ENCODE assay signal across 8 mouse cellular contexts in genomic region chr3:107483290-107483689, GRCm38 (mm10). TPM values are rescaled to one million over a fixed set of nuclear protein-coding genes. Genes with fewer than 3 reads are reported as not detected.
DNase-seq lines count a peak whose midpoint lies in the region; ATAC-seq lines count a peak whose summit lies in the region.

No protein-coding gene starts in this region.

- no peaks in the 10 kb centered on the region for H3K4me1 ChIP-seq in lung, embryonic 15.5 days
- H3K4me1 ChIP-seq in midbrain, embryonic 13.5 days (replicated peaks): peaks cover 13% of the 10 kb centered on the region
- H3K4me1 ChIP-seq in intestine, embryonic 16.5 days (ENCODE audit: control insufficient read depth, insufficient read depth, low read length): no peaks in the 10 kb centered on the region

- H3K9ac ChIP-seq in lung, embryonic 15.5 days: no peak overlapping the region
- no peak overlapping the region for H3K9ac ChIP-seq in midbrain, embryonic 13.5 days (replicated peaks)
- H3K9ac ChIP-seq in intestine, embryonic 16.5 days (ENCODE audit: low read depth, low read length): no peak overlapping the region

- H3K27me3 ChIP-seq in lung, embryonic 15.5 days: no peaks in the 10 kb centered on the region
- H3K27me3 ChIP-seq in midbrain, embryonic 13.5 days: no peaks in the 10 kb centered on the region
- H3K27me3 ChIP-seq in intestine, embryonic 16.5 days (replicated peaks; ENCODE audit: control insufficient read depth, insufficient read depth, low read length): no peaks in the 10 kb centered on the region

- intact Hi-C loops in heart, postnatal 10 days (cut with DNase I): loop anchor here (5.0 kb wide), 1 partner anchor 109 kb away; no protein-coding TSS in a partner anchor

- H3K27ac ChIP-seq in lung, embryonic 15.5 days: no peak overlapping the region
- H3K27ac ChIP-seq in midbrain, embryonic 13.5 days: peak overlapping the region; percentile 70
- no peak overlapping the region for H3K27ac ChIP-seq in intestine, embryonic 16.5 days (ENCODE audit: low read length)

- no peak overlapping the region for H3K4me2 ChIP-seq in lung, embryonic 15.5 days
- no peak overlapping the region for H3K4me2 ChIP-seq in midbrain, embryonic 13.5 days (replicated peaks)
- H3K4me2 ChIP-seq in intestine, embryonic 16.5 days (ENCODE audit: low read depth, low read length): no peak overlapping the region

- H3K36me3 ChIP-seq in lung, embryonic 15.5 days: no peaks in the 10 kb centered on the region
- no peaks in the 10 kb centered on the region for H3K36me3 ChIP-seq in midbrain, embryonic 13.5 days
- no peaks in the 10 kb centered on the region for H3K36me3 ChIP-seq in intestine, embryonic 16.5 days (ENCODE audit: control insufficient read depth, insufficient read depth, low read length)

- DNase-seq in lung, adult 18-20 months: no peak
- peak; percentile 65 to 72 for DNase-seq in heart, postnatal 10 days
- no peak for DNase-seq in testis, postnatal 14 days (ENCODE audit: low spot score)
- DNase-seq in spleen, postnatal 10 days (ENCODE audit: low spot score in 2 of 2): no peak

- no peak overlapping the region for H3K4me3 ChIP-seq in lung, embryonic 15.5 days
- no peak overlapping the region for H3K4me3 ChIP-seq in midbrain, embryonic 13.5 days (replicated peaks)
- H3K4me3 ChIP-seq in intestine, embryonic 16.5 days (ENCODE audit: low read length): no peak overlapping the region

- 38% methylated on average over 11 of the region's 11 CpGs for WGBS in lung, embryonic 15.5 days
- 39% methylated on average over 11 of the region's 11 CpGs for WGBS in midbrain, embryonic 13.5 days
- WGBS in intestine, embryonic 16.5 days: 41% methylated on average over 11 of the region's 11 CpGs

- 0 out of 2 replicates have a peak, but pooled peaks have one; percentile 42 for ATAC-seq in lung, embryonic 15.5 days (ENCODE audit: borderline replicate concordance, extremely low read depth, low FRiP score, low TSS enrichment)
- peak; percentile 37; the same call in 1 of the 2 replicates for ATAC-seq in common myeloid progenitor, adult 5-6 weeks (replicated peaks; ENCODE audit: low read depth, poor library complexity, severe bottlenecking)
- ATAC-seq in midbrain, embryonic 13.5 days: peak; percentile 99
- no peak for ATAC-seq in intestine, embryonic 16.5 days

- H3K9me3 ChIP-seq in lung, embryonic 15.5 days: no peaks in the 10 kb centered on the region
- H3K9me3 ChIP-seq in midbrain, embryonic 13.5 days: no peaks in the 10 kb centered on the region
- no peaks in the 10 kb centered on the region for H3K9me3 ChIP-seq in intestine, embryonic 16.5 days (ENCODE audit: control insufficient read depth, low read length)

RNA-seq across cellular contexts. Expression of gene Kcnc4, which starts 23.9 kb away (rescaled TPM):
- 0.04 and 0.14 TPM in 2 replicates for polyA plus RNA-seq in lung, embryonic 15.5 days (2015; fragmentation: Nextera tagmentation; extraction: Ambion mirVana)
- not detected in 2 replicates for total RNA-seq in common myeloid progenitor, adult 5-6 weeks (2017)
- under 1 TPM; 0.36 to 0.50 TPM for total RNA-seq in heart, postnatal 10 days (2021)
- polyA plus RNA-seq in midbrain, embryonic 13.5 days (2015; fragmentation: Nextera tagmentation; extraction: Ambion mirVana): 1.4 and 1.8 TPM in 2 replicates
- polyA plus RNA-seq in intestine, embryonic 16.5 days (2015; fragmentation: Nextera tagmentation; extraction: Ambion mirVana): 0.05 TPM in 1 of 2 replicates, not detected in the other

RNA-seq across cellular contexts. Expression of gene Slc6a17, which starts 34.5 kb away (rescaled TPM):
- 2.7 and 2.8 TPM in 2 replicates for polyA plus RNA-seq in lung, embryonic 15.5 days (2015; fragmentation: Nextera tagmentation; extraction: Ambion mirVana)
- total RNA-seq in common myeloid progenitor, adult 5-6 weeks (2017): not detected in 2 replicates
- total RNA-seq in heart, postnatal 10 days (2021): 1 to 10 TPM; 1.3 to 1.4 TPM
- 6.0 and 13.4 TPM in 2 replicates for polyA plus RNA-seq in midbrain, embryonic 13.5 days (2015; fragmentation: Nextera tagmentation; extraction: Ambion mirVana)
- polyA plus RNA-seq in intestine, embryonic 16.5 days (2015; fragmentation: Nextera tagmentation; extraction: Ambion mirVana): 0.97 and 1.1 TPM in 2 replicates

Comparison
In these comparisons a context has a peak if more than half of its experiments do, and no peak if none do; other contexts are left out.
1. DNase-seq: peak in heart, postnatal 10 days (2 of 2); none in lung, adult 18-20 months (0 of 2), testis, postnatal 14 days (single experiment) and spleen, postnatal 10 days (0 of 2).